Mouse (Mus musculus) olfactory bulb, adult 2 months (tissue): ENCODE measurements at regions not wholly inside any gene's neighbourhood (a gene's known extent, or its start where the extent isn't known, plus 50 kb on each side); places are given as distances from the start of the nearest gene placed in this dataset.

Experiments
- CTCF ChIP-seq: fragments of 200-500 bp; IDR thresholded peaks from 2 replicates; pipeline ENCODE4 v1.5.1; 2012; ENCODE audit warnings: low read depth, mild to moderate bottlenecking, low read length, moderate library complexity; ENCODE audit not compliant: insufficient read depth
- POLR2A ChIP-seq: fragments of 200-500 bp; IDR thresholded peaks from 2 replicates; pipeline ENCODE4 v1.6.1; 2012; ENCODE audit warnings: mild to moderate bottlenecking, low read depth, low read length, moderate library complexity; ENCODE audit not compliant: insufficient read depth

GRCm38 (mm10) chr2:117040211-117040610 lies 81.0 kb upstream of the Spred1 start:
- TF ChIP-seq POLR2A (no peak), CTCF (no peak)
